Mouse (Mus musculus): ENCODE measurements around the gene Polr1a. TPM values are rescaled to one million over a fixed set of nuclear protein-coding genes. Genes with fewer than 3 reads are reported as not detected.

The Polr1a gene
- polyA plus RNA-seq, 1 experiment from 2014 or later: 16.3 TPM

- no peak for ATAC-seq (ENCODE audit: low read depth)
- H3K36me3 ChIP-seq (ENCODE audit: control insufficient read depth, insufficient read depth, low read length): peaks cover 17% of the 10 kb centered on the region
- H3K4me1 ChIP-seq (ENCODE audit: control insufficient read depth, insufficient read depth, low read length): no peaks in the 10 kb centered on the region
- H3K4me2 ChIP-seq (ENCODE audit: low read depth, low read length): no peak overlapping the region
- 98% methylated on average over 11 of the region's 11 CpGs for WGBS
- no peaks in the 10 kb centered on the region for H3K27me3 ChIP-seq (ENCODE audit: control insufficient read depth, insufficient read depth, low read length)
- H3K9me3 ChIP-seq (ENCODE audit: control insufficient read depth, low read length): no peaks in the 10 kb centered on the region
- H3K9ac ChIP-seq (replicated peaks; ENCODE audit: low read depth, low read length): no peak overlapping the region
- H3K27ac ChIP-seq (ENCODE audit: low read depth, low read length): no peak overlapping the region
- no peak overlapping the region for H3K4me3 ChIP-seq (ENCODE audit: low read depth, low read length)
Measured at GRCm38 (mm10) chr6:71963561-71963960, 54.7 kb downstream of the Polr1a start.

- WGBS: 90% methylated on average over 5 of the region's 5 CpGs
- Histone ChIP-seq H3K4me2 (ENCODE audit: low read depth, low read length) (no peak overlapping the region), H3K27me3 (ENCODE audit: control insufficient read depth, insufficient read depth, low read length) (no peaks in the 10 kb centered on the region), H3K9me3 (ENCODE audit: control insufficient read depth, low read length) (no peaks in the 10 kb centered on the region), H3K36me3 (ENCODE audit: control insufficient read depth, insufficient read depth, low read length) (peaks cover 29% of the 10 kb centered on the region), H3K4me3 (ENCODE audit: low read depth, low read length) (no peak overlapping the region), H3K27ac (ENCODE audit: low read depth, low read length) (no peak overlapping the region), H3K4me1 (ENCODE audit: control insufficient read depth, insufficient read depth, low read length) (no peaks in the 10 kb centered on the region), H3K9ac (replicated peaks; ENCODE audit: low read depth, low read length) (no peak overlapping the region)
- no peak for ATAC-seq (ENCODE audit: low read depth)
Measured at GRCm38 (mm10) chr6:71966683-71967303, 57.9 kb downstream of the Polr1a start.

- Histone ChIP-seq H3K27me3 (ENCODE audit: control insufficient read depth, insufficient read depth, low read length) (no peaks in the 10 kb centered on the region), H3K9ac (replicated peaks; ENCODE audit: low read depth, low read length) (no peak overlapping the region), H3K36me3 (ENCODE audit: control insufficient read depth, insufficient read depth, low read length) (peaks cover 31% of the 10 kb centered on the region), H3K9me3 (ENCODE audit: control insufficient read depth, low read length) (no peaks in the 10 kb centered on the region), H3K27ac (ENCODE audit: low read depth, low read length) (no peak overlapping the region), H3K4me2 (ENCODE audit: low read depth, low read length) (no peak overlapping the region), H3K4me3 (ENCODE audit: low read depth, low read length) (no peak overlapping the region), H3K4me1 (ENCODE audit: control insufficient read depth, insufficient read depth, low read length) (no peaks in the 10 kb centered on the region)
- no peak for ATAC-seq (ENCODE audit: low read depth)
- 92% methylated on average over 7 of the region's 7 CpGs for WGBS
Measured at GRCm38 (mm10) chr6:71967847-71968246, 59.0 kb downstream of the Polr1a start.

- no peak overlapping the region for H3K4me3 ChIP-seq (ENCODE audit: low read depth, low read length)
- no peaks in the 10 kb centered on the region for H3K27me3 ChIP-seq (ENCODE audit: control insufficient read depth, insufficient read depth, low read length)
- WGBS: 93% methylated on average over 7 of the region's 7 CpGs
- H3K27ac ChIP-seq (ENCODE audit: low read depth, low read length): no peak overlapping the region
- no peaks in the 10 kb centered on the region for H3K9me3 ChIP-seq (ENCODE audit: control insufficient read depth, low read length)
- H3K36me3 ChIP-seq (ENCODE audit: control insufficient read depth, insufficient read depth, low read length): peaks cover 31% of the 10 kb centered on the region
- no peaks in the 10 kb centered on the region for H3K4me1 ChIP-seq (ENCODE audit: control insufficient read depth, insufficient read depth, low read length)
- H3K9ac ChIP-seq (replicated peaks; ENCODE audit: low read depth, low read length): no peak overlapping the region
- H3K4me2 ChIP-seq (ENCODE audit: low read depth, low read length): no peak overlapping the region
- no peak for ATAC-seq (ENCODE audit: low read depth)
Measured at GRCm38 (mm10) chr6:71969459-71969858, 60.6 kb downstream of the Polr1a start.

- WGBS: 64% methylated on average over 2 of the region's 2 CpGs
Measured at GRCm38 (mm10) chr6:71970154-71970553, 61.3 kb downstream of the Polr1a start.

GRCm38 (mm10) chr6:71976592-71976991 is 67.7 kb downstream of the Polr1a start:
- Histone ChIP-seq H3K9me3 (ENCODE audit: control insufficient read depth, low read length) (no peaks in the 10 kb centered on the region), H3K9ac (replicated peaks; ENCODE audit: low read depth, low read length) (no peak overlapping the region), H3K4me3 (ENCODE audit: low read depth, low read length) (no peak overlapping the region), H3K27ac (ENCODE audit: low read depth, low read length) (no peak overlapping the region), H3K4me1 (ENCODE audit: control insufficient read depth, insufficient read depth, low read length) (no peaks in the 10 kb centered on the region), H3K36me3 (ENCODE audit: control insufficient read depth, insufficient read depth, low read length) (peaks cover 39% of the 10 kb centered on the region), H3K27me3 (ENCODE audit: control insufficient read depth, insufficient read depth, low read length) (no peaks in the 10 kb centered on the region), H3K4me2 (ENCODE audit: low read depth, low read length) (no peak overlapping the region)
- no peak for ATAC-seq (ENCODE audit: low read depth)
- 95% methylated on average over 7 of the region's 7 CpGs for WGBS

More at GRCm38 (mm10) chr6:71970154-71970553, 61.3 kb downstream of the Polr1a start:
- Histone ChIP-seq H3K9me3 (ENCODE audit: control insufficient read depth, low read length) (no peaks in the 10 kb centered on the region), H3K4me1 (ENCODE audit: control insufficient read depth, insufficient read depth, low read length) (no peaks in the 10 kb centered on the region), H3K9ac (replicated peaks; ENCODE audit: low read depth, low read length) (no peak overlapping the region), H3K27me3 (ENCODE audit: control insufficient read depth, insufficient read depth, low read length) (no peaks in the 10 kb centered on the region), H3K36me3 (ENCODE audit: control insufficient read depth, insufficient read depth, low read length) (peaks cover 36% of the 10 kb centered on the region), H3K4me3 (ENCODE audit: low read depth, low read length) (no peak overlapping the region), H3K4me2 (ENCODE audit: low read depth, low read length) (no peak overlapping the region), H3K27ac (ENCODE audit: low read depth, low read length) (no peak overlapping the region)
- ATAC-seq (ENCODE audit: low read depth): no peak

GRCm38 (mm10) chr6:71980165-71980564 is 71.3 kb downstream of the Polr1a start:
- no peak for ATAC-seq (ENCODE audit: low read depth)
- Histone ChIP-seq H3K4me1 (ENCODE audit: control insufficient read depth, insufficient read depth, low read length) (no peaks in the 10 kb centered on the region), H3K4me2 (ENCODE audit: low read depth, low read length) (no peak overlapping the region), H3K36me3 (ENCODE audit: control insufficient read depth, insufficient read depth, low read length) (peaks cover 31% of the 10 kb centered on the region), H3K27ac (ENCODE audit: low read depth, low read length) (no peak overlapping the region), H3K9ac (replicated peaks; ENCODE audit: low read depth, low read length) (no peak overlapping the region), H3K27me3 (ENCODE audit: control insufficient read depth, insufficient read depth, low read length) (no peaks in the 10 kb centered on the region), H3K4me3 (ENCODE audit: low read depth, low read length) (no peak overlapping the region), H3K9me3 (ENCODE audit: control insufficient read depth, low read length) (no peaks in the 10 kb centered on the region)
- 86% methylated on average over 8 of the region's 8 CpGs for WGBS

GRCm38 (mm10) chr6:71980587-71980986 is 71.7 kb downstream of the Polr1a start:
- Histone ChIP-seq H3K36me3 (ENCODE audit: control insufficient read depth, insufficient read depth, low read length) (peaks cover 27% of the 10 kb centered on the region), H3K9me3 (ENCODE audit: control insufficient read depth, low read length) (no peaks in the 10 kb centered on the region), H3K4me3 (ENCODE audit: low read depth, low read length) (no peak overlapping the region), H3K27ac (ENCODE audit: low read depth, low read length) (no peak overlapping the region), H3K4me1 (ENCODE audit: control insufficient read depth, insufficient read depth, low read length) (no peaks in the 10 kb centered on the region), H3K4me2 (ENCODE audit: low read depth, low read length) (no peak overlapping the region), H3K27me3 (ENCODE audit: control insufficient read depth, insufficient read depth, low read length) (no peaks in the 10 kb centered on the region), H3K9ac (replicated peaks; ENCODE audit: low read depth, low read length) (no peak overlapping the region)
- ATAC-seq (ENCODE audit: low read depth): no peak
- 100% methylated on average over 2 of the region's 2 CpGs for WGBS

GRCm38 (mm10) chr6:71981450-71981849 is 72.6 kb downstream of the Polr1a start:
- H3K9me3 ChIP-seq (ENCODE audit: control insufficient read depth, low read length): no peaks in the 10 kb centered on the region
- 90% methylated on average over 4 of the region's 4 CpGs for WGBS
- no peak for ATAC-seq (ENCODE audit: low read depth)
- H3K27me3 ChIP-seq (ENCODE audit: control insufficient read depth, insufficient read depth, low read length): no peaks in the 10 kb centered on the region
- H3K27ac ChIP-seq (ENCODE audit: low read depth, low read length): no peak overlapping the region
- H3K4me1 ChIP-seq (ENCODE audit: control insufficient read depth, insufficient read depth, low read length): no peaks in the 10 kb centered on the region
- no peak overlapping the region for H3K9ac ChIP-seq (replicated peaks; ENCODE audit: low read depth, low read length)
- no peak overlapping the region for H3K4me2 ChIP-seq (ENCODE audit: low read depth, low read length)
- peaks cover 19% of the 10 kb centered on the region; the same call in 1 of the 2 replicates for H3K36me3 ChIP-seq (ENCODE audit: control insufficient read depth, insufficient read depth, low read length)
- H3K4me3 ChIP-seq (ENCODE audit: low read depth, low read length): no peak overlapping the region

All from neural tube, embryonic 14.5 days (tissue).